In the genomic region with DNA sequence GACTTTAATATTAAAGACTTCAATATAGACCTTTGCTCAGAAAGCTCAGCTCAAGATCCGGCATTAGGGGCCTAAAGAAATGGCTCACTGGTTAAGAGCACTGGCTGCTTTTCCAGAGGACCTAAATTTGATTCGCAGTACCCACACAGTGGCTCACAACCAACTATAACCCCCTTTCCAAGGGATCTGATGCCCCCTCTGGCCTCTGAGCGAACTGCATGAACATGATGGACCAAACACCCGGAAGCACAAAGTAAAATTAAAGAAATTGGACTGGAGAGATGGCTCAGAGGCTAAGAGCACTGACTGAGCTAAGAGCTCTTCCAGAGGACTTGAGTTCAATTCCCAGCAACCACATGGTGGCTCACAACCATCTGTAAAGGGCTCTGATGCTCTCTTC, we compare ENCODE assay signal across 21 mouse cellular contexts. TPM values are rescaled to one million over a fixed set of nuclear protein-coding genes. Genes with fewer than 3 reads are reported as not detected.
DNase-seq lines count a peak whose midpoint lies in the region; ATAC-seq and TF ChIP-seq lines count a peak whose summit lies in the region.
"Had no signal": no experiment of that assay in that cellular context is flagged by ENCODE, and none has a peak within 500 bp of the region (broad histone marks: within the 10 kb centered on the region; RNA-seq: fewer than 3 reads in every experiment).

No protein-coding gene starts in this region.

- H3K36me3 ChIP-seq in ES-Bruce4 (ENCODE audit: control insufficient read depth, insufficient read depth, low read length, poor library complexity, severe bottlenecking) = no peaks in the 10 kb centered on the region
- no peaks in the 10 kb centered on the region for H3K36me3 ChIP-seq in embryonic facial prominence, embryonic 10.5 days (replicated peaks)
- no peaks in the 10 kb centered on the region for H3K36me3 ChIP-seq in hindbrain, embryonic 16.5 days (ENCODE audit: control insufficient read depth, insufficient read depth, low read length)
- H3K36me3 ChIP-seq: heart, embryonic 10.5 days; hindbrain, embryonic 13.5 days; limb, embryonic 12.5 days; midbrain, embryonic 13.5 days had no signal

- intact Hi-C loops in left cerebral cortex, adult 2 months (cut with DNase I) = no loop called here

- TF ChIP-seq EP300 in ES-Bruce4 (IDR thresholded peaks at IDR 0.05; ENCODE audit: insufficient read depth, low read depth, low read length) = no peak

- no peak for ATAC-seq in hindbrain, embryonic 16.5 days
- ATAC-seq: midbrain, embryonic 13.5 days had no signal

- H3K9ac ChIP-seq in ES-Bruce4 (ENCODE audit: low read depth, poor library complexity, severe bottlenecking) = no peak overlapping the region
- no peak overlapping the region for H3K9ac ChIP-seq in hindbrain, embryonic 16.5 days (ENCODE audit: low read depth, low read length)
- H3K9ac ChIP-seq: hindbrain, embryonic 13.5 days; limb, embryonic 12.5 days; midbrain, embryonic 13.5 days had no signal

- H3K9me3 ChIP-seq in ES-Bruce4 (replicated peaks; ENCODE audit: control insufficient read depth, insufficient read depth, low read length, poor library complexity, severe bottlenecking) = no peaks in the 10 kb centered on the region
- no peaks in the 10 kb centered on the region for H3K9me3 ChIP-seq in embryonic facial prominence, embryonic 10.5 days
- no peaks in the 10 kb centered on the region for H3K9me3 ChIP-seq in hindbrain, embryonic 16.5 days (ENCODE audit: control insufficient read depth, low read length)
- H3K9me3 ChIP-seq: heart, embryonic 10.5 days; hindbrain, embryonic 13.5 days; limb, embryonic 12.5 days; midbrain, embryonic 13.5 days had no signal

- H3K4me3 ChIP-seq in left cerebral cortex, adult 2 months = no peak overlapping the region
- H3K4me3 ChIP-seq in ES-Bruce4 (ENCODE audit: low read depth, low read length) = no peak overlapping the region
- no peak overlapping the region for H3K4me3 ChIP-seq in embryonic facial prominence, embryonic 10.5 days
- no peak overlapping the region for H3K4me3 ChIP-seq in hindbrain, embryonic 16.5 days (ENCODE audit: low read length)
- H3K4me3 ChIP-seq: heart, embryonic 10.5 days; hindbrain, embryonic 13.5 days; limb, embryonic 12.5 days; midbrain, embryonic 13.5 days had no signal

- no peaks in the 10 kb centered on the region for H3K4me1 ChIP-seq in ES-Bruce4 (ENCODE audit: control insufficient read depth, insufficient read depth, low read length)
- H3K4me1 ChIP-seq in embryonic facial prominence, embryonic 10.5 days = peaks cover 11% of the 10 kb centered on the region
- no peaks in the 10 kb centered on the region for H3K4me1 ChIP-seq in hindbrain, embryonic 16.5 days (ENCODE audit: control insufficient read depth, insufficient read depth, low read depth, low read length)
- H3K4me1 ChIP-seq: hindbrain, embryonic 13.5 days; midbrain, embryonic 13.5 days had no signal

- no peak overlapping the region for H3K27ac ChIP-seq in left cerebral cortex, adult 2 months
- H3K27ac ChIP-seq in ES-Bruce4 (ENCODE audit: insufficient read depth, low read length) = no peak overlapping the region
- no peak overlapping the region for H3K27ac ChIP-seq in embryonic facial prominence, embryonic 10.5 days (replicated peaks)
- H3K27ac ChIP-seq in hindbrain, embryonic 16.5 days (ENCODE audit: low read depth, low read length) = no peak overlapping the region
- H3K27ac ChIP-seq: heart, embryonic 10.5 days; hindbrain, embryonic 13.5 days; limb, embryonic 12.5 days; macrophage; midbrain, embryonic 13.5 days had no signal

- H3K4me2 ChIP-seq in hindbrain, embryonic 16.5 days (ENCODE audit: low read length) = no peak overlapping the region
- H3K4me2 ChIP-seq: hindbrain, embryonic 13.5 days; limb, embryonic 12.5 days; midbrain, embryonic 13.5 days had no signal

- no peak for TF ChIP-seq POLR2A in ES-Bruce4 (IDR thresholded peaks at IDR 0.05; ENCODE audit: insufficient read depth, low read length)

- peak; percentile 10 for DNase-seq in embryo, embryonic 10.5 days (ENCODE audit: low spot score)
- DNase-seq in embryo, embryonic 11 days = no peak
- no peak for DNase-seq in left cerebral cortex, adult 2 months (ENCODE audit: extremely low spot score in 1 of 2, low spot score in 2 of 2)
- DNase-seq in left cerebral cortex, adult 8-10 months (ENCODE audit: low spot score in 2 of 2) = no peak
- DNase-seq in embryonic facial prominence, embryonic 10.5 days (ENCODE audit: low spot score) = peak; percentile 17
- DNase-seq in layer of hippocampus, adult 8-10 months (ENCODE audit: low spot score in 2 of 2) = no peak
- DNase-seq: adrenal gland, adult 8-10 months; cerebellum, adult 2 months; gastrocnemius, postnatal 14 days; heart, postnatal 10 days; kidney, adult 11 months; right cerebral cortex, postnatal 4 days had no signal

- no peaks in the 10 kb centered on the region for H3K27me3 ChIP-seq in ES-Bruce4 (ENCODE audit: control insufficient read depth, insufficient read depth, low read length, poor library complexity, severe bottlenecking)
- H3K27me3 ChIP-seq in embryonic facial prominence, embryonic 10.5 days (replicated peaks; ENCODE audit: low read depth, poor library complexity, severe bottlenecking) = no peaks in the 10 kb centered on the region
- H3K27me3 ChIP-seq in hindbrain, embryonic 16.5 days (replicated peaks; ENCODE audit: control insufficient read depth, insufficient read depth, low read length) = no peaks in the 10 kb centered on the region
- H3K27me3 ChIP-seq: hindbrain, embryonic 13.5 days; limb, embryonic 12.5 days; midbrain, embryonic 13.5 days had no signal

- TF ChIP-seq CTCF in left cerebral cortex, adult 2 months (IDR thresholded peaks at IDR 0.05) = peak; percentile 6; the same call in 1 of the 2 replicates
- TF ChIP-seq CTCF in ES-Bruce4 (IDR thresholded peaks at IDR 0.05; ENCODE audit: low read depth, low read length) = peak; percentile 6

- 89% methylated on average over 4 of the region's 4 CpGs for WGBS in embryonic facial prominence, embryonic 10.5 days
- WGBS in hindbrain, embryonic 16.5 days = 85% methylated on average over 4 of the region's 4 CpGs

RNA-seq across cellular contexts. Expression of a gene that starts 3.4 kb away (rescaled TPM):
- total RNA-seq in left cerebral cortex, adult 2 months (2021) = 1 to 10 TPM in 1 of 2 experiments, not detected in 1; 1.1 TPM
- not detected for total RNA-seq in left cerebral cortex, adult 8-10 months (2022)
- polyA plus RNA-seq in ES-Bruce4 (2011; ENCODE audit: insufficient read depth, insufficient read length, low read depth, missing spikeins) = not detected in 2 replicates
- polyA plus RNA-seq in embryonic facial prominence, embryonic 10.5 days (2016; fragmentation: Nextera tagmentation; extraction: Ambion mirVana) = not detected in 2 replicates
- 1.0 and 1.3 TPM in 2 replicates for polyA plus RNA-seq in hindbrain, embryonic 16.5 days (2015; fragmentation: Nextera tagmentation; extraction: Ambion mirVana)
- not detected for total RNA-seq in layer of hippocampus, adult 8-10 months (2022)

RNA-seq across cellular contexts. Expression of a gene that starts 25.3 kb away (rescaled TPM):
- under 1 TPM; 0.19 to 0.48 TPM for total RNA-seq in left cerebral cortex, adult 2 months (2021)
- under 1 TPM in 3 of 4 experiments, not detected in 1; 0.26 to 0.48 (median 0.39) TPM for total RNA-seq in left cerebral cortex, adult 8-10 months (2022)
- polyA plus RNA-seq in ES-Bruce4 (2011; ENCODE audit: insufficient read depth, insufficient read length, low read depth, missing spikeins) = not detected in 2 replicates
- 0.11 and 0.40 TPM in 2 replicates for polyA plus RNA-seq in embryonic facial prominence, embryonic 10.5 days (2016; fragmentation: Nextera tagmentation; extraction: Ambion mirVana)
- not detected in 2 replicates for polyA plus RNA-seq in hindbrain, embryonic 16.5 days (2015; fragmentation: Nextera tagmentation; extraction: Ambion mirVana)
- under 1 TPM in 3 of 4 experiments, not detected in 1; 0.36 to 0.54 (median 0.40) TPM for total RNA-seq in layer of hippocampus, adult 8-10 months (2022)
- total RNA-seq: common myeloid progenitor, adult 5-6 weeks had no signal
- polyA plus RNA-seq: hindbrain, embryonic 13.5 days; limb, embryonic 12.5 days; macrophage; midbrain, embryonic 13.5 days; neural tube, embryonic 14.5 days had no signal

RNA-seq across cellular contexts. Expression of a gene that starts 41.7 kb away (rescaled TPM):
- 1 to 10 TPM in 1 of 2 experiments, under 1 TPM in 1; 0.49 to 1.3 TPM for total RNA-seq in left cerebral cortex, adult 2 months (2021)
- 1 to 10 TPM in 1 of 4 experiments, under 1 TPM in 3; 0.51 to 1.5 (median 0.84) TPM for total RNA-seq in left cerebral cortex, adult 8-10 months (2022)
- not detected in 2 replicates for polyA plus RNA-seq in ES-Bruce4 (2011; ENCODE audit: insufficient read depth, insufficient read length, low read depth, missing spikeins)
- 0.35 and 0.98 TPM in 2 replicates for polyA plus RNA-seq in embryonic facial prominence, embryonic 10.5 days (2016; fragmentation: Nextera tagmentation; extraction: Ambion mirVana)
- polyA plus RNA-seq in hindbrain, embryonic 16.5 days (2015; fragmentation: Nextera tagmentation; extraction: Ambion mirVana) = 0.86 and 1.2 TPM in 2 replicates
- total RNA-seq in layer of hippocampus, adult 8-10 months (2022) = 1 to 10 TPM in 2 of 4 experiments, under 1 TPM in 2; 0.62 to 4.0 (median 1.2) TPM

Comparison
In these comparisons a context has a peak if more than half of its experiments do, and no peak if none do; other contexts are left out.
1. DNase-seq: peak in embryo, embryonic 10.5 days (single experiment) and embryonic facial prominence, embryonic 10.5 days (single experiment); none in embryo, embryonic 11 days (single experiment), left cerebral cortex, adult 2 months (0 of 2), left cerebral cortex, adult 8-10 months (0 of 2) and layer of hippocampus, adult 8-10 months (0 of 2).